Mouse (Mus musculus): ENCODE measurements at regions not wholly inside any gene's neighbourhood (a gene's known extent, or its start where the extent isn't known, plus 50 kb on each side); places are given as distances from the start of the nearest gene placed in this dataset.

- Histone ChIP-seq H3K4me1 (replicated peaks; ENCODE audit: control insufficient read depth, insufficient read depth, low read length) (no peaks in the 10 kb centered on the region), H3K36me3 (ENCODE audit: control insufficient read depth, insufficient read depth, low read length) (no peaks in the 10 kb centered on the region), H3K9ac (ENCODE audit: low read depth, low read length) (no peak overlapping the region), H3K27ac (ENCODE audit: low read depth, low read length) (no peak overlapping the region), H3K4me3 (ENCODE audit: low read depth, low read length) (no peak overlapping the region), H3K9me3 (ENCODE audit: control insufficient read depth, low read length) (no peaks in the 10 kb centered on the region), H3K4me2 (no peak overlapping the region), H3K27me3 (replicated peaks; ENCODE audit: control insufficient read depth, insufficient read depth, low read length) (no peaks in the 10 kb centered on the region)
- no peak for DNase-seq (ENCODE audit: low spot score)
- ATAC-seq (replicated peaks; ENCODE audit: low FRiP score) = no peak
- 71% methylated on average over 4 of the region's 4 CpGs for WGBS
Observed at GRCm38 (mm10) chr4:80628271-80628670, 205.7 kb upstream of the Tyrp1 start.

GRCm38 (mm10) chr4:80629251-80629650, 204.7 kb upstream of the Tyrp1 start:
- Histone ChIP-seq H3K36me3 (ENCODE audit: control insufficient read depth, insufficient read depth, low read length) (no peaks in the 10 kb centered on the region), H3K27ac (ENCODE audit: low read depth, low read length) (no peak overlapping the region), H3K9ac (ENCODE audit: low read depth, low read length) (no peak overlapping the region), H3K4me2 (no peak overlapping the region), H3K27me3 (replicated peaks; ENCODE audit: control insufficient read depth, insufficient read depth, low read length) (no peaks in the 10 kb centered on the region), H3K4me3 (ENCODE audit: low read depth, low read length) (no peak overlapping the region), H3K9me3 (ENCODE audit: control insufficient read depth, low read length) (no peaks in the 10 kb centered on the region), H3K4me1 (replicated peaks; ENCODE audit: control insufficient read depth, insufficient read depth, low read length) (no peaks in the 10 kb centered on the region)
- ATAC-seq (replicated peaks; ENCODE audit: low FRiP score) (no peak), DNase-seq (ENCODE audit: low spot score) (no peak)
- WGBS = 60% methylated on average over 1 of the region's 1 CpGs

- Histone ChIP-seq H3K36me3 (ENCODE audit: control insufficient read depth, insufficient read depth, low read length) (no peaks in the 10 kb centered on the region), H3K4me1 (replicated peaks; ENCODE audit: control insufficient read depth, insufficient read depth, low read length) (no peaks in the 10 kb centered on the region), H3K4me3 (ENCODE audit: low read depth, low read length) (no peak overlapping the region), H3K9ac (ENCODE audit: low read depth, low read length) (no peak overlapping the region), H3K27me3 (replicated peaks; ENCODE audit: control insufficient read depth, insufficient read depth, low read length) (no peaks in the 10 kb centered on the region), H3K9me3 (ENCODE audit: control insufficient read depth, low read length) (no peaks in the 10 kb centered on the region), H3K4me2 (no peak overlapping the region), H3K27ac (ENCODE audit: low read depth, low read length) (no peak overlapping the region)
- ATAC-seq (replicated peaks; ENCODE audit: low FRiP score) (no peak), DNase-seq (ENCODE audit: low spot score) (no peak)
Observed at GRCm38 (mm10) chr4:80630260-80630659, 203.7 kb upstream of the Tyrp1 start.

GRCm38 (mm10) chr4:80631041-80631440, 202.9 kb upstream of the Tyrp1 start:
- Histone ChIP-seq H3K9me3 (ENCODE audit: control insufficient read depth, low read length) (no peaks in the 10 kb centered on the region), H3K27me3 (replicated peaks; ENCODE audit: control insufficient read depth, insufficient read depth, low read length) (no peaks in the 10 kb centered on the region), H3K4me1 (replicated peaks; ENCODE audit: control insufficient read depth, insufficient read depth, low read length) (no peaks in the 10 kb centered on the region), H3K27ac (ENCODE audit: low read depth, low read length) (no peak overlapping the region), H3K4me2 (no peak overlapping the region), H3K4me3 (ENCODE audit: low read depth, low read length) (no peak overlapping the region), H3K36me3 (ENCODE audit: control insufficient read depth, insufficient read depth, low read length) (no peaks in the 10 kb centered on the region), H3K9ac (ENCODE audit: low read depth, low read length) (no peak overlapping the region)
- 76% methylated on average over 4 of the region's 4 CpGs for WGBS
- DNase-seq (ENCODE audit: low spot score) (no peak), ATAC-seq (replicated peaks; ENCODE audit: low FRiP score) (no peak)

GRCm38 (mm10) chr4:80631441-80631840, 202.5 kb upstream of the Tyrp1 start:
- Histone ChIP-seq H3K4me2 (no peak overlapping the region), H3K36me3 (ENCODE audit: control insufficient read depth, insufficient read depth, low read length) (no peaks in the 10 kb centered on the region), H3K4me3 (ENCODE audit: low read depth, low read length) (no peak overlapping the region), H3K9ac (ENCODE audit: low read depth, low read length) (no peak overlapping the region), H3K27me3 (replicated peaks; ENCODE audit: control insufficient read depth, insufficient read depth, low read length) (no peaks in the 10 kb centered on the region), H3K9me3 (ENCODE audit: control insufficient read depth, low read length) (no peaks in the 10 kb centered on the region), H3K27ac (ENCODE audit: low read depth, low read length) (no peak overlapping the region), H3K4me1 (replicated peaks; ENCODE audit: control insufficient read depth, insufficient read depth, low read length) (no peaks in the 10 kb centered on the region)
- 77% methylated on average over 4 of the region's 4 CpGs for WGBS
- ATAC-seq (replicated peaks; ENCODE audit: low FRiP score) (no peak), DNase-seq (ENCODE audit: low spot score) (no peak)

- H3K27ac ChIP-seq (ENCODE audit: low read depth, low read length) = no peak overlapping the region
- no peaks in the 10 kb centered on the region for H3K27me3 ChIP-seq (replicated peaks; ENCODE audit: control insufficient read depth, insufficient read depth, low read length)
- no peak overlapping the region for H3K9ac ChIP-seq (ENCODE audit: low read depth, low read length)
- DNase-seq (ENCODE audit: low spot score) = no peak
- H3K36me3 ChIP-seq (ENCODE audit: control insufficient read depth, insufficient read depth, low read length) = no peaks in the 10 kb centered on the region
- no peak overlapping the region for H3K4me2 ChIP-seq
- no peak for ATAC-seq (replicated peaks; ENCODE audit: low FRiP score)
- no peaks in the 10 kb centered on the region for H3K9me3 ChIP-seq (ENCODE audit: control insufficient read depth, low read length)
- H3K4me3 ChIP-seq (ENCODE audit: low read depth, low read length) = no peak overlapping the region
- no peaks in the 10 kb centered on the region for H3K4me1 ChIP-seq (replicated peaks; ENCODE audit: control insufficient read depth, insufficient read depth, low read length)
Observed at GRCm38 (mm10) chr4:80638381-80638780, 195.5 kb upstream of the Tyrp1 start.
